Mouse (Mus musculus) olfactory bulb, adult 2 months (tissue): Measurements from ENCODE around the gene Chgb.

Source experiments
- CTCF ChIP-seq: fragments of 200-500 bp; IDR thresholded peaks from 2 replicates; pipeline ENCODE4 v1.5.1; 2012; ENCODE audit warnings: low read depth, mild to moderate bottlenecking, low read length, moderate library complexity; ENCODE audit not compliant: insufficient read depth
- POLR2A ChIP-seq: fragments of 200-500 bp; IDR thresholded peaks from 2 replicates; pipeline ENCODE4 v1.6.1; 2012; ENCODE audit warnings: mild to moderate bottlenecking, low read depth, low read length, moderate library complexity; ENCODE audit not compliant: insufficient read depth

DNA sequence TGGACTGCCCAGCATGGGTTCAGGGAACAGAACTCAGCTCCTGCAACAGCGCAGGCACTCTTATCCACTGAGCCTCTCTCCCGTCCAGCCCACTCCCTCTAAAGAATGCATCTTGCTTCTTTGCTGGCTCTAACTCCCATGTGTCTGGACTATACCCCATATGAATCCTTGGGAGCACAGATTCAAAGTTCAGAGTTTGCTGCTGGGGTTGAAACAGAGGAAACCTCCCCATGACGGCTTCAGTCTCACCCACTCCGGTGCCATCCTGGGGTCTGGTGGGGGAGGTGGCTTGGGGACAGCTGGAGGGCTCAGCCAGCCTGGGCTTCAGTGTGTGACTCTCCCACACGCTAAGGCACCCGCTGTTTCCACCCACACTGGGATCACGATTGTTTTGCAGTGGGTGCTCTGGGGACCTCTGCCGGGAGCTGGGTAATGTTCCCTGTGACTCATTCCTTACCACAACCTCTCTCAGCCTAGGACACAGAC is 39.2 kb upstream of the Chgb start:
- TF ChIP-seq CTCF (no peak), POLR2A (no peak)
